31 mouse cellular contexts compared by ENCODE assay signal in the genomic region with DNA sequence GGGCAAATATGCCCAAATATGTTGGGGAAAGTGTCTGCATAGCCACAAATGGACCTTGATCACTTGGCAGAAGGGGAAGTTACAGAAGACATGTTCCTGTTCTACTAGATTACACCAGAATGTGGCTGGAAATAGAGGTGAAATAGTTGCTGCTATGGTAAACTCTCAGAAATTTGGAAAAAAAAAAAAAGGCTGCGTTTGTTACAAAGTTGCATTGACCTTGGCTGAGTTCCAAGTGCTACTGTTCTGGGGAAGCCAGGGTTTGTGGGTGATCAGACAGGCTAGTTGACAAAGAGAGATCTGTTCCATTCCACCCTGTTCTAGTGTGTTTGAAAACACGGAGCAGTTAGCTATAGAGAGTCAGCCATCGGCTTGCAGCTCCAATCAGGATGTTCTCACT. TPM values are rescaled to one million over a fixed set of nuclear protein-coding genes. Genes with fewer than 3 reads are reported as not detected.
DNase-seq lines count a peak whose midpoint lies in the region; ATAC-seq and TF ChIP-seq lines count a peak whose summit lies in the region.
"Had no signal": no experiment of that assay in that cellular context is flagged by ENCODE, and none has a peak within 500 bp of the region (broad histone marks: within the 10 kb centered on the region; RNA-seq: fewer than 3 reads in every experiment).

No protein-coding gene starts in this region.

- no peaks in the 10 kb centered on the region for H3K9me3 ChIP-seq in lung, embryonic 14.5 days (ENCODE audit: low read depth, low read length)
- H3K9me3 ChIP-seq: heart, embryonic 10.5 days; liver, embryonic 13.5 days; lung, embryonic 15.5 days; neural tube, embryonic 13.5 days had no signal

- H3K27me3 ChIP-seq in lung, embryonic 14.5 days (ENCODE audit: insufficient read depth, low read length): no peaks in the 10 kb centered on the region
- H3K27me3 ChIP-seq: CH12.LX; liver, embryonic 13.5 days; lung, embryonic 15.5 days; neural tube, embryonic 13.5 days had no signal

- ATAC-seq in lung, embryonic 14.5 days (ENCODE audit: insufficient read depth): no peak
- peak; percentile 83 for ATAC-seq in common myeloid progenitor, adult 5-6 weeks (replicated peaks; ENCODE audit: low read depth, poor library complexity, severe bottlenecking)
- peak; percentile 75 for ATAC-seq in monocyte, adult 5-6 weeks (replicated peaks; ENCODE audit: insufficient number of reproducible peaks, low FRiP score, low TSS enrichment, poor library complexity, severe bottlenecking)
- ATAC-seq: forebrain, embryonic 14.5 days; inflammation-experienced regulatory T-cells, adult 6 months; midbrain, embryonic 16.5 days had no signal

- no peak overlapping the region for H3K27ac ChIP-seq in lung, embryonic 14.5 days (ENCODE audit: low read depth)
- peak overlapping the region; percentile 27; the same call in 1 of the 2 replicates for H3K27ac ChIP-seq in bone marrow, adult 2 months (ENCODE audit: control insufficient read depth, insufficient read depth, low read depth, low read length, poor library complexity)
- H3K27ac ChIP-seq: heart, embryonic 10.5 days; hindbrain, embryonic 14.5 days; liver, embryonic 13.5 days; lung, embryonic 15.5 days; neural tube, embryonic 13.5 days had no signal

- no peak overlapping the region for H3K9ac ChIP-seq in lung, embryonic 14.5 days
- H3K9ac ChIP-seq: hindbrain, embryonic 14.5 days; liver, embryonic 13.5 days; lung, embryonic 15.5 days; neural tube, embryonic 13.5 days had no signal

- no peak for TF ChIP-seq POLR2A in bone marrow, adult 2 months (IDR thresholded peaks at IDR 0.05; ENCODE audit: borderline replicate concordance, control insufficient read depth, low read depth, low read length)

- no peak for TF ChIP-seq CTCF in lung, embryonic 14.5 days (IDR thresholded peaks at IDR 0.05; ENCODE audit: low read depth)
- no peak for TF ChIP-seq CTCF in bone marrow, adult 2 months (IDR thresholded peaks at IDR 0.05; ENCODE audit: control insufficient read depth, insufficient read depth, low read length)

- H3K4me1 ChIP-seq in lung, embryonic 14.5 days (ENCODE audit: insufficient read depth): 0 out of 2 replicates have a peak, but pooled peaks cover 3% of the 10 kb centered on the region
- H3K4me1 ChIP-seq in bone marrow, adult 2 months (ENCODE audit: control insufficient read depth, insufficient read depth, low read length): no peaks in the 10 kb centered on the region
- H3K4me1 ChIP-seq: heart, embryonic 10.5 days; liver, embryonic 13.5 days had no signal

- 46% methylated on average over 3 of the region's 3 CpGs for WGBS in lung, embryonic 14.5 days
- 38% methylated on average over 3 of the region's 3 CpGs for WGBS in bone marrow, adult 2 months

- peak; percentile 59 for DNase-seq in lung, embryonic 14.5 days
- no peak for DNase-seq in lung, postnatal 36 days
- no peak for DNase-seq in testis, postnatal 14 days (ENCODE audit: low spot score)
- DNase-seq in cerebellum, adult 9-11 months: no peak
- DNase-seq: adrenal gland, adult 8-10 months; cerebellum, adult 11-12 months; cerebellum, postnatal 10 days; gastrocnemius, postnatal 14 days; heart, adult 11 months; heart, postnatal 36 days; kidney, adult 11 months; kidney, postnatal 25 days; left cerebral cortex, postnatal 4 days; liver, embryonic 13.5 days; right cerebral cortex, adult 18-20 months; spleen, adult 18-20 months; thymus, adult 18-20 months; thymus, postnatal 25 days had no signal

- H3K4me3 ChIP-seq in lung, embryonic 14.5 days (ENCODE audit: low read depth, low read length): no peak overlapping the region
- H3K4me3 ChIP-seq in bone marrow, adult 2 months (replicated peaks; ENCODE audit: control insufficient read depth, low read depth, low read length): peak overlapping the region; percentile 16
- H3K4me3 ChIP-seq: heart, embryonic 10.5 days; liver, embryonic 13.5 days; lung, embryonic 15.5 days; myocyte; neural tube, embryonic 13.5 days had no signal

- no peaks in the 10 kb centered on the region for H3K36me3 ChIP-seq in lung, embryonic 14.5 days (ENCODE audit: insufficient read depth)
- H3K36me3 ChIP-seq: heart, embryonic 10.5 days; liver, embryonic 13.5 days; lung, embryonic 15.5 days; neural tube, embryonic 13.5 days had no signal

- H3K4me2 ChIP-seq in lung, embryonic 14.5 days: no peak overlapping the region
- H3K4me2 ChIP-seq: hindbrain, embryonic 14.5 days; liver, embryonic 13.5 days; lung, embryonic 15.5 days; midbrain, embryonic 11.5 days; neural tube, embryonic 13.5 days had no signal

RNA-seq across cellular contexts. Expression of gene Rtkn2, which starts 19.4 kb away (rescaled TPM):
- 14.9 and 16.0 TPM in 2 replicates for polyA plus RNA-seq in lung, embryonic 14.5 days (2014; fragmentation: Nextera tagmentation; extraction: Ambion mirVana)
- polyA plus RNA-seq in bone marrow, adult 2 months (2011; ENCODE audit: insufficient read depth, insufficient read length, low replicate concordance, missing spikeins): 1.0 and 2.5 TPM in 2 replicates
- 5.8 and 13.7 TPM in 2 replicates for total RNA-seq in common myeloid progenitor, adult 5-6 weeks (2017)
- total RNA-seq in monocyte, adult 5-6 weeks (2017): 0.76 TPM in 1 of 3 replicates, not detected in the others

RNA-seq across cellular contexts. Expression of gene Zfp365, which starts 47.5 kb away (rescaled TPM):
- polyA plus RNA-seq in lung, embryonic 14.5 days (2014; fragmentation: Nextera tagmentation; extraction: Ambion mirVana): 1.9 and 2.2 TPM in 2 replicates
- polyA plus RNA-seq in bone marrow, adult 2 months (2011; ENCODE audit: insufficient read depth, insufficient read length, low replicate concordance, missing spikeins): 0.57 TPM in 1 of 2 replicates, not detected in the other
- 0.18 TPM in 1 of 2 replicates, not detected in the other for total RNA-seq in common myeloid progenitor, adult 5-6 weeks (2017)
- total RNA-seq in monocyte, adult 5-6 weeks (2017): 0.29 to 0.48 TPM in 2 of 3 replicates, not detected in the other
